Mouse (Mus musculus) liver, embryonic 14.5 days (tissue): ENCODE data around the gene Foxk1.

Experiments
- CTCF ChIP-seq: IDR thresholded peaks from 2 replicates; pipeline ENCODE4 v1.5.1; 2016; ENCODE audit warnings: antibody characterized with exemption, low read depth, control low read depth
- EP300 ChIP-seq: IDR thresholded peaks from 2 replicates; pipeline ENCODE4 v1.6.1; 2016; ENCODE audit warnings: antibody characterized with exemption, low read depth

DNA sequence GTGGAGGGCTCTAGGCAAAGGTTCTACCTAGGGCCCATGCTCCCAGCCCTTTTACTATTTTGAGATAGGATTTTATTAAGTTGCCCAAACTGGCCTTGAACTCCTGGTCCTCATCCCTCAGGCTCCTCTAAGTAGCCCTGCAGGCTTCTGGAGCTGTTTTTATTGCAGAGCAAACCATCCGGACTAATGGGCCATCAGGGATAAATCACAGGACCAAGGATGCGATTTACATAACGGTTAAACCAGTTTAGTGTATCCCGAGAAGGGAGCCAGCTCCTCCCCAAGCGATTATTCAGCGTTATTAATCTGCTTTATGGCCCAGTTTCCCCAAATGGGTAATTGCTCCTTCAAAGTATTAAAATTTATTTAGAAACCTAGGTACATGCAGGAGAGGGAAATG, 14.1 kb downstream of the Foxk1 start:
- no peak for TF ChIP-seq CTCF
- no peak for TF ChIP-seq EP300
